27 mouse cellular contexts compared by ENCODE assay signal in genomic region chr14:40943802-40944201, GRCm38 (mm10). TPM values are rescaled to one million over a fixed set of nuclear protein-coding genes. Genes with fewer than 3 reads are reported as not detected.
"Had no signal": no experiment of that assay in that cellular context is flagged by ENCODE, and none has a peak within 500 bp of the region (broad histone marks: within the 10 kb centered on the region; RNA-seq: fewer than 3 reads in every experiment).

No protein-coding gene starts in this region.

- H3K27ac ChIP-seq: gastrocnemius, adult 2 months; heart, adult 2 months; heart, embryonic 13.5 days; heart, embryonic 15.5 days; hindbrain, embryonic 13.5 days; hindbrain, embryonic 15.5 days; hindbrain, postnatal 0 days; kidney, embryonic 15.5 days; kidney, postnatal 0 days; limb, embryonic 13.5 days; limb, embryonic 15.5 days had no signal

- H3K4me3 ChIP-seq: gastrocnemius, adult 2 months; heart, adult 2 months; heart, embryonic 13.5 days; heart, embryonic 15.5 days; hindbrain, embryonic 13.5 days; hindbrain, embryonic 15.5 days; kidney, embryonic 15.5 days; limb, embryonic 13.5 days; limb, embryonic 15.5 days had no signal

- ATAC-seq: hindbrain, postnatal 0 days; intestine, embryonic 16.5 days had no signal

- H3K9me3 ChIP-seq: heart, embryonic 13.5 days; heart, embryonic 15.5 days; hindbrain, embryonic 13.5 days; hindbrain, embryonic 15.5 days; kidney, embryonic 15.5 days; limb, embryonic 13.5 days; limb, embryonic 15.5 days had no signal

- H3K9ac ChIP-seq: heart, embryonic 13.5 days; heart, embryonic 15.5 days; hindbrain, embryonic 13.5 days; hindbrain, embryonic 15.5 days; kidney, embryonic 15.5 days; limb, embryonic 13.5 days; limb, embryonic 15.5 days had no signal

- DNase-seq: gastrocnemius, adult 2 months; gastrocnemius, postnatal 14 days; gastrocnemius, postnatal 36 days; heart, adult 11 months; heart, adult 2 months; heart, postnatal 14 days; heart, postnatal 36 days; kidney, adult 11 months; kidney, adult 2 months; kidney, adult 9 months; kidney, postnatal 14 days; kidney, postnatal 36 days; layer of hippocampus, adult 9-11 months; layer of hippocampus, postnatal 36 days; left cerebral cortex, postnatal 4 days had no signal

- H3K4me2 ChIP-seq: heart, embryonic 11.5 days; heart, embryonic 13.5 days; heart, embryonic 15.5 days; hindbrain, embryonic 13.5 days; hindbrain, embryonic 15.5 days; kidney, embryonic 15.5 days; limb, embryonic 13.5 days; limb, embryonic 15.5 days had no signal

- H3K36me3 ChIP-seq: heart, embryonic 15.5 days; hindbrain, embryonic 15.5 days; limb, embryonic 15.5 days had no signal

- H3K27me3 ChIP-seq: heart, embryonic 13.5 days; heart, embryonic 15.5 days; hindbrain, embryonic 13.5 days; hindbrain, embryonic 15.5 days; kidney, embryonic 15.5 days; limb, embryonic 13.5 days; limb, embryonic 15.5 days had no signal

RNA-seq across cellular contexts. Expression of gene Sh2d4b, which starts 50.7 kb away (rescaled TPM):
- polyA plus RNA-seq: liver, adult 2 months had no signal
